Mouse (Mus musculus): ENCODE results near the gene Cys1. TPM values are rescaled to one million over a fixed set of nuclear protein-coding genes. Genes with fewer than 3 reads are reported as not detected.

Gene Cys1
- 0.62 and 1.3 TPM in 2 replicates for polyA plus RNA-seq (2014; fragmentation: Nextera tagmentation; extraction: Ambion mirVana)

DNA sequence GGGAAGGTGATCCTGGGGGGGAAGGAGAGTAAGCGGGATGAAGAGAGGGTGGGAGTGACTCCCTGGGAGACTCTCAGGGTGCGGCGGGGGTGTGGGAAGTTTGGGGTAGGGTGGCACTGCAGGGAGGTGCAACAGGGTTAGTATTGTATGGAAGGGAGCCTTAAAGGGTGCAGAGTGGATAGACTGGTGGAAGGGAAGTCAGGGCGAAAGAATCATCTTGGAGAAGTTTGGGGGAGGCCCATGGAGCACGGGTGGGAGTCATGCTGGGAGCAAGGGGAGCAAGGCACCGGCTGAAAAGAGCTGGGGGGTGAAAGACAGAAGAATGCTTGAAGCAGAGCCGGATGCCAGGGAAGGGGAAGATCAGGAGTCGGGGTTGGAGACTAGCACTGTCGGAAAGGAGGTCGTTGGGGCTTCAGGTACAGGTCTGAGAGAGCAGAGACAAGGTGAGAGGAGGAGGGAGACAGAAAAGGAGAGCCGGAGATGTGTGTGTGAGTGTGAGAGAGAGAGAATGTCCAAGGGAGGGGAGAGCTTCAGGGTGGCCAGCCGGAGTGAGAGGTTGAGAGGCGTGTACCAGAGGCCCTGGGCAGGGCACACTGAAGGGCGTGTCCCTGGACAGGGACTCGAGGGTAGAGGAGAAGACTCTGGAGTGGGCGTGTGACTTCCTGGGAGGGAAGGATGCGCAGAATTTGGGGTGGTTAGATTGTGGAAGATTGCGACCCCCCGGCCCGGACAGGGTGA lies at the start of gene Cys1:
TSS of gene Cys1 (minus strand) at position 528 of the 738 bp plus-strand sequence.
- no peaks in the 10 kb centered on the region for H3K36me3 ChIP-seq (ENCODE audit: control insufficient read depth, insufficient read depth, low read length)
- 1% methylated on average over 20 of the region's 20 CpGs for WGBS
- no peak for DNase-seq (ENCODE audit: low spot score)
- H3K4me1 ChIP-seq (ENCODE audit: control insufficient read depth, insufficient read depth, low read length): no peaks in the 10 kb centered on the region
- H3K9me3 ChIP-seq (ENCODE audit: control insufficient read depth, low read length): no peaks in the 10 kb centered on the region
- H3K4me2 ChIP-seq (ENCODE audit: low read depth): peak within 1 kb of the TSS; percentile 85
- peaks cover 19% of the 10 kb centered on the region for H3K27me3 ChIP-seq (ENCODE audit: control insufficient read depth, insufficient read depth, low read length)
- peak within 1 kb of the TSS; percentile 76 for H3K9ac ChIP-seq (ENCODE audit: low read length)
- H3K4me3 ChIP-seq (ENCODE audit: low read depth, low read length): peak within 1 kb of the TSS; percentile 49
- no peak within 1 kb of the TSS for H3K27ac ChIP-seq (ENCODE audit: low read depth, low read length)
- no peak for ATAC-seq (ENCODE audit: insufficient read depth, low FRiP score, low TSS enrichment)

- DNase-seq (ENCODE audit: low spot score) (peak; percentile 70), ATAC-seq (ENCODE audit: insufficient read depth, low FRiP score, low TSS enrichment) (peak; percentile 53)
- Histone ChIP-seq H3K4me3 (ENCODE audit: low read depth, low read length) (no peak overlapping the region), H3K36me3 (ENCODE audit: control insufficient read depth, insufficient read depth, low read length) (no peaks in the 10 kb centered on the region), H3K4me1 (ENCODE audit: control insufficient read depth, insufficient read depth, low read length) (peaks cover 6% of the 10 kb centered on the region), H3K4me2 (ENCODE audit: low read depth) (no peak overlapping the region), H3K27ac (ENCODE audit: low read depth, low read length) (no peak overlapping the region), H3K9me3 (ENCODE audit: control insufficient read depth, low read length) (no peaks in the 10 kb centered on the region), H3K27me3 (ENCODE audit: control insufficient read depth, insufficient read depth, low read length) (no peaks in the 10 kb centered on the region), H3K9ac (ENCODE audit: low read length) (0 out of 2 replicates have a peak overlapping the region, but pooled peaks have one; percentile 18)
- 9% methylated on average over 2 of the region's 2 CpGs for WGBS
Observed at GRCm38 (mm10) chr12:24724369-24724768, 42.8 kb upstream of the Cys1 start.

DNA sequence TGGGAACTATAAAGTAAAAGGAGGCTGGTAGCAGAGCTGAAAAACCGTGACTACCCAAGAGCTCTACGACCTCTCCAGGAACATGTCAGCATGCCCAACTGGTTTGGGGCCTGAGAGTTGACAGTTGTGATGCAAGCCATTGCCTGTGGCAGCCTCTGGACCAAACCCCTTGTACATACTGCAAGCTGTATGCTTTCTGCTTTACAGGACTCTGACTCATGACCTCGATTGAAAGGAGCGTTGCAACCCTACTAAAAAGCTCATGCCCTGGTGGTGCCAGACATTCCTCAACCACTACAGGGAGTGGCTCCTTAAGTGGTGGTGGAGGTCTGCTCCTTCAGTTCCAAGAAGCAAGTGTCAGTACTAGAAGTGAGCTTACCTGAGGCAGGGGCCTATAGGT lies 42.2 kb upstream of the Cys1 start:
- DNase-seq (ENCODE audit: low spot score) (no peak), ATAC-seq (ENCODE audit: insufficient read depth, low FRiP score, low TSS enrichment) (no peak)
- no peak overlapping the region for H3K9ac ChIP-seq (ENCODE audit: low read length)
- H3K4me3 ChIP-seq (ENCODE audit: low read depth, low read length): no peak overlapping the region
- no peak overlapping the region for H3K27ac ChIP-seq (ENCODE audit: low read depth, low read length)
- H3K36me3 ChIP-seq (ENCODE audit: control insufficient read depth, insufficient read depth, low read length): no peaks in the 10 kb centered on the region
- peaks cover 6% of the 10 kb centered on the region for H3K4me1 ChIP-seq (ENCODE audit: control insufficient read depth, insufficient read depth, low read length)
- 61% methylated on average over 4 of the region's 4 CpGs for WGBS
- no peak overlapping the region for H3K4me2 ChIP-seq (ENCODE audit: low read depth)
- H3K27me3 ChIP-seq (ENCODE audit: control insufficient read depth, insufficient read depth, low read length): no peaks in the 10 kb centered on the region
- H3K9me3 ChIP-seq (ENCODE audit: control insufficient read depth, low read length): no peaks in the 10 kb centered on the region

GRCm38 (mm10) chr12:24723434-24723833 lies 41.8 kb upstream of the Cys1 start:
- WGBS: 54% methylated on average over 2 of the region's 2 CpGs
- no peak for ATAC-seq (ENCODE audit: insufficient read depth, low FRiP score, low TSS enrichment)
- H3K36me3 ChIP-seq (ENCODE audit: control insufficient read depth, insufficient read depth, low read length): no peaks in the 10 kb centered on the region

DNA sequence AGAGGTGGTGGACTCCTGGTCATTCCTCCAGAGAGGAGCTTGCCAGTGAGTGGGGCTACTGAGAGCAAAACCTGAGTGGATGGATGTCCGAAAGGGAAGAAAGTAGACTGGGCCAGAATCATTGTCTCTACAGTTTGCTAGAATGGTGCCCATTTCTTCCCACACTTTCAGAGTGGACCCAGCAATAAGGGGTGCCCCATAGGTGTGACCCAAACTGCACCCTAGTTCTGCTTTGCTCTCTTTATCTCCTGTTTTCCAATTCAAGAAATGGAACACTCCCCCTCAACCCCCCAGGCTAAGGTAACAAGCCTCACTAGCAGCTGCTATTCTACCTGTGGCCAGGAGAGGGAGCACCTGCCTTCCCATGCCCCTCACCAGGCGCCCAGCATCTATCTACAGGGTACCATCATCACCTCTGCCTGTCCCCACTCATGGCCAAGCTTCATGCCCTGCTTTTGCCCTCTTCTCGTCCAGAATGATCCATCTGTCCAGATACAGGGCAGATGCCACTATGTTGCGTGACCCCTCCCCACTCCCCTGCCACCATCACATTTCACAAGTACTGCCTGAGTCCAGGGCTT lies 35.2 kb upstream of the Cys1 start:
- 49% methylated on average over 4 of the region's 4 CpGs for WGBS
- Histone ChIP-seq H3K4me2 (ENCODE audit: low read depth) (no peak overlapping the region), H3K27ac (ENCODE audit: low read depth, low read length) (no peak overlapping the region), H3K4me3 (ENCODE audit: low read depth, low read length) (no peak overlapping the region), H3K9ac (ENCODE audit: low read length) (no peak overlapping the region), H3K4me1 (ENCODE audit: control insufficient read depth, insufficient read depth, low read length) (peaks cover 3% of the 10 kb centered on the region; the same call in 1 of the 2 replicates), H3K27me3 (ENCODE audit: control insufficient read depth, insufficient read depth, low read length) (no peaks in the 10 kb centered on the region), H3K36me3 (ENCODE audit: control insufficient read depth, insufficient read depth, low read length) (peaks cover 7% of the 10 kb centered on the region), H3K9me3 (ENCODE audit: control insufficient read depth, low read length) (no peaks in the 10 kb centered on the region)
- peak; percentile 65 for DNase-seq (ENCODE audit: low spot score)
- ATAC-seq (ENCODE audit: insufficient read depth, low FRiP score, low TSS enrichment): peak; percentile 51; the same call in 1 of the 2 replicates

More at GRCm38 (mm10) chr12:24723434-24723833, 41.8 kb upstream of the Cys1 start:
- Histone ChIP-seq H3K27me3 (ENCODE audit: control insufficient read depth, insufficient read depth, low read length) (no peaks in the 10 kb centered on the region), H3K4me2 (ENCODE audit: low read depth) (no peak overlapping the region), H3K9me3 (ENCODE audit: control insufficient read depth, low read length) (no peaks in the 10 kb centered on the region), H3K4me1 (ENCODE audit: control insufficient read depth, insufficient read depth, low read length) (peaks cover 6% of the 10 kb centered on the region), H3K9ac (ENCODE audit: low read length) (no peak overlapping the region), H3K27ac (ENCODE audit: low read depth, low read length) (no peak overlapping the region), H3K4me3 (ENCODE audit: low read depth, low read length) (no peak overlapping the region)
- DNase-seq (ENCODE audit: low spot score): no peak

DNA sequence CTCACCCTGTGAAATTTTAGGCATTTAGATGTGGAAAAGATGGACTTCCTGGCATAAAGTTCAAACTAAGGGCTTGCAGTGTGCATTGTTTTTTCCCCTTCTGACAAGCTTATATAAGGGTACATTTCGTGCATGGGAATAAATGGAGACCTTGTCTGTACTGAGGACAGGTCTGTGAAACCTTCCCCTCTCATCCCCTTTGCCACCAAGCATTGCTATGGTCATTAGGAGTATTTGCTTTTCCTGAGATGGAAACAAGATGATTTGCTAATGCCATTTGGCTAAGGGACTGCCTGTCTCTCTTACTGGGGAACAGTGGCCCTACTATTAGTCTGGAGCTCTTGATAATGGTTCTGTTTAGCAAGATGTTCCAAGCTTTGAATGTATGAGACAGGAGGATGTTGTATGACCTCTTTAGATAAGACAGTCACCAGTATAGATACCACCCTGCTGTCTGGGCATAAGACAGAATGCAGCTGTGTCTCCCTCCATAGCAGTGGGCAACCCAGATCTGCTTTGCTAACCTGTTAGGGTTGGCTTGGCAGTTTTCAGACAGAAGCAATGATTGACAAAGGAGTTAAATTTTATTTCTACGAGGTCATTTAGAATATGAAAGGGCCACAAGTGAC lies 33.8 kb upstream of the Cys1 start:
- Histone ChIP-seq H3K4me3 (ENCODE audit: low read depth, low read length) (no peak overlapping the region), H3K36me3 (ENCODE audit: control insufficient read depth, insufficient read depth, low read length) (peaks cover 12% of the 10 kb centered on the region), H3K4me1 (ENCODE audit: control insufficient read depth, insufficient read depth, low read length) (peaks cover 7% of the 10 kb centered on the region; the same call in 1 of the 2 replicates), H3K27me3 (ENCODE audit: control insufficient read depth, insufficient read depth, low read length) (no peaks in the 10 kb centered on the region), H3K27ac (ENCODE audit: low read depth, low read length) (no peak overlapping the region), H3K9ac (ENCODE audit: low read length) (no peak overlapping the region), H3K4me2 (ENCODE audit: low read depth) (no peak overlapping the region), H3K9me3 (ENCODE audit: control insufficient read depth, low read length) (no peaks in the 10 kb centered on the region)
- 75% methylated on average over 2 of the region's 2 CpGs for WGBS
- DNase-seq (ENCODE audit: low spot score) (no peak), ATAC-seq (ENCODE audit: insufficient read depth, low FRiP score, low TSS enrichment) (no peak)

DNA sequence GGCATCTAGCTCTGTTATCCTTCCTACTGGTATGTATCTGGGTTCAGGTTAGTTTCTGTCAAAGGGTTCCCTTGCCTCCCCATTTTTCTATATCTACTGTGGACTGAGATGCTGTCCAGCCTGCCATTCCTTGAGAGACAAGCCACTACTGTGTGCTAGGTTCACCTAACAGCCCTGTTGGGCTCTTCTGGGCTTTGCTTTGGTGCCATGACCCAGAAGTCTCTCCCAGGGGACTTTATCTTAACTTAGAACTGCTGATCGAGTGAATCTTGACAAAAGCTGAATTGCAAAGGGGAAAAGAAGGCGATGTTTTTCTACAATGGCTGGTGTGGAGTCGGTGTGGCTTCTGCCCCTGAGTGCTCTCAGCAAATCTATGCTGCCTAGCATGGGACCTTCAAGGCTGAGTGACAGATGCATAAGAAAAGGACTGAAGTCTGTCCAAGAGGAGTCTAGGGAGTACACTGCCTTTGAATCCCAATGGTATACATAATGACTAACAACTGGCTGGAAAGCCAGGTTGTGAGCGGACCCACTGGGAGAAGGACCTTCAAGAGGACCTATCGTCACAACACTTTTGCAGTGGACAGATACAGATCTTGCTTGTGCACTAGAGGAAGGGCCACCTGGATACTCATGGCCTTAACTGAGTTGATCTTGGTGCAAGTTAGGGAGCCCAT lies 33.1 kb upstream of the Cys1 start:
- Histone ChIP-seq H3K9me3 (ENCODE audit: control insufficient read depth, low read length) (no peaks in the 10 kb centered on the region), H3K4me1 (ENCODE audit: control insufficient read depth, insufficient read depth, low read length) (peaks cover 8% of the 10 kb centered on the region; the same call in 1 of the 2 replicates), H3K36me3 (ENCODE audit: control insufficient read depth, insufficient read depth, low read length) (peaks cover 12% of the 10 kb centered on the region), H3K4me3 (ENCODE audit: low read depth, low read length) (no peak overlapping the region), H3K4me2 (ENCODE audit: low read depth) (no peak overlapping the region), H3K9ac (ENCODE audit: low read length) (no peak overlapping the region), H3K27ac (ENCODE audit: low read depth, low read length) (no peak overlapping the region), H3K27me3 (ENCODE audit: control insufficient read depth, insufficient read depth, low read length) (no peaks in the 10 kb centered on the region)
- no peak for DNase-seq (ENCODE audit: low spot score)
- no peak for ATAC-seq (ENCODE audit: insufficient read depth, low FRiP score, low TSS enrichment)
- 83% methylated on average over 5 of the region's 5 CpGs for WGBS

DNA sequence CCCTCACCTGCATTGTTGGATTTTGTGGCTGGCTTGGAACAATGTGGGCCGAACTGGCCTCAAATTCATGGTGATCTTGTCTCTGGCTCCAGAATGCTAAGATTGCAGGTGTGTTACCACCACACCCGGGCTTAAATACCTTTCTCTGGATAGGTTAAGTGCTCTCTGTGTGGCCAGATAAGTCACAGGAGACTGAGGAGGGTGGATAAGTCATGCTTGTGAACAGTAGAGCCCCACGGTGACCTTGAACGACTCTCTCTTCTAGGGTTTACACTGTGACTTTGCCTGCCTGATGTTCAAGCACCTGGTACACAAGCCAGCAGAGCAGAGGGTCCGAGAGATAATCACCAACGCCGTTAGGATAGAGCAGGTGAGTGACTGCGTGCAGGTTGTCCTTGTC lies 30.8 kb upstream of the Cys1 start:
- Histone ChIP-seq H3K27me3 (ENCODE audit: control insufficient read depth, insufficient read depth, low read length) (no peaks in the 10 kb centered on the region), H3K4me2 (ENCODE audit: low read depth) (no peak overlapping the region), H3K9me3 (ENCODE audit: control insufficient read depth, low read length) (no peaks in the 10 kb centered on the region), H3K36me3 (ENCODE audit: control insufficient read depth, insufficient read depth, low read length) (peaks cover 12% of the 10 kb centered on the region), H3K4me1 (ENCODE audit: control insufficient read depth, insufficient read depth, low read length) (peaks cover 10% of the 10 kb centered on the region), H3K27ac (ENCODE audit: low read depth, low read length) (no peak overlapping the region), H3K9ac (ENCODE audit: low read length) (no peak overlapping the region), H3K4me3 (ENCODE audit: low read depth, low read length) (no peak overlapping the region)
- 85% methylated on average over 8 of the region's 8 CpGs for WGBS
- no peak for DNase-seq (ENCODE audit: low spot score)
- no peak for ATAC-seq (ENCODE audit: insufficient read depth, low FRiP score, low TSS enrichment)
